14 mouse cellular contexts compared by ENCODE assay signal in genomic region chr1:40805351-40805750, GRCm38 (mm10). TPM values are rescaled to one million over a fixed set of nuclear protein-coding genes. Genes with fewer than 3 reads are reported as not detected.
DNase-seq lines count a peak whose midpoint lies in the region; ATAC-seq lines count a peak whose summit lies in the region.
"Had no signal": no experiment of that assay in that cellular context is flagged by ENCODE, and none has a peak within 500 bp of the region (broad histone marks: within the 10 kb centered on the region; RNA-seq: fewer than 3 reads in every experiment).

Gene Tmem182 (plus strand): TSS chr1:40805601.

- H3K4me2 ChIP-seq in heart, embryonic 16.5 days (ENCODE audit: low read depth, low read length) = peak within 1 kb of the TSS; percentile 55
- H3K4me2 ChIP-seq: embryonic facial prominence, embryonic 15.5 days; limb, embryonic 15.5 days had no signal

- no peaks in the 10 kb centered on the region for H3K9me3 ChIP-seq in heart, embryonic 16.5 days (replicated peaks; ENCODE audit: control insufficient read depth, low read length)
- H3K9me3 ChIP-seq: embryonic facial prominence, embryonic 15.5 days; limb, embryonic 15.5 days had no signal

- H3K27me3 ChIP-seq in heart, embryonic 16.5 days (ENCODE audit: control insufficient read depth, insufficient read depth, low read length) = no peaks in the 10 kb centered on the region
- H3K27me3 ChIP-seq: embryonic facial prominence, embryonic 15.5 days; limb, embryonic 15.5 days had no signal

- H3K9ac ChIP-seq in heart, embryonic 16.5 days (ENCODE audit: low read length) = peak within 1 kb of the TSS; percentile 67
- H3K9ac ChIP-seq: embryonic facial prominence, embryonic 15.5 days; limb, embryonic 15.5 days had no signal

- H3K4me3 ChIP-seq in heart, embryonic 16.5 days (ENCODE audit: low read length) = peak within 1 kb of the TSS; percentile 49
- H3K4me3 ChIP-seq: embryonic facial prominence, embryonic 15.5 days; limb, embryonic 15.5 days had no signal

- peaks cover 10% of the 10 kb centered on the region for H3K4me1 ChIP-seq in heart, embryonic 16.5 days (ENCODE audit: control insufficient read depth, insufficient read depth, low read length)
- H3K4me1 ChIP-seq: embryonic facial prominence, embryonic 15.5 days; limb, embryonic 15.5 days had no signal

- H3K36me3 ChIP-seq in heart, embryonic 16.5 days (ENCODE audit: control insufficient read depth, insufficient read depth) = no peaks in the 10 kb centered on the region
- H3K36me3 ChIP-seq: embryonic facial prominence, embryonic 15.5 days; limb, embryonic 15.5 days had no signal

- DNase-seq in cerebellum, postnatal 14 days = peak; percentile 9 to 13
- DNase-seq in cerebellum, adult 18-20 months = no peak
- DNase-seq in adrenal gland, postnatal 10 days = peak; percentile 60
- DNase-seq in gastrocnemius, postnatal 4 days (ENCODE audit: low spot score in 2 of 2) = peak in 1 of 2 experiments; percentile 62
- no peak for DNase-seq in left cerebral cortex, adult 9 months (ENCODE audit: low spot score in 2 of 2)
- no peak for DNase-seq in layer of hippocampus, adult 9-11 months
- no peak for DNase-seq in yolk sac, embryonic 10.5 days (ENCODE audit: low spot score)
- DNase-seq: cerebellum, adult 2 months; kidney, adult 18-20 months had no signal

- ATAC-seq in heart, embryonic 16.5 days (replicated peaks; ENCODE audit: extremely low read depth, insufficient read depth, low FRiP score) = peak; percentile 91

- WGBS in heart, embryonic 16.5 days = 32% methylated on average over 9 of the region's 9 CpGs

- peak within 1 kb of the TSS; percentile 96 for H3K27ac ChIP-seq in heart, embryonic 16.5 days (ENCODE audit: low read length)
- H3K27ac ChIP-seq: embryonic facial prominence, embryonic 15.5 days; limb, embryonic 15.5 days had no signal

RNA-seq across cellular contexts. Expression of gene Tmem182, which starts in this region (rescaled TPM):
- 10 to 100 TPM in 1 of 2 experiments, 1 to 10 TPM in 1; 7.2 to 25.0 TPM for total RNA-seq in adrenal gland, postnatal 10 days (2021)
- 100 to 1,000 TPM; 137 to 148 TPM for total RNA-seq in gastrocnemius, postnatal 4 days (2021)
- 49.7 and 58.2 TPM in 2 replicates for polyA plus RNA-seq in heart, embryonic 16.5 days (2015; fragmentation: Nextera tagmentation; extraction: Ambion mirVana)
- total RNA-seq: MEL had no signal
- polyA plus RNA-seq: small intestine, adult 2 months had no signal

Comparison
In these comparisons a context has a peak if more than half of its experiments do, and no peak if none do; other contexts are left out.
1. RNA of gene Tmem182 (total RNA-seq): 137 to 148 TPM in gastrocnemius, postnatal 4 days; 7.2 to 25.0 TPM in adrenal gland, postnatal 10 days; every median in the first group is over 4 times any median in the second.
2. DNase-seq: peak in cerebellum, postnatal 14 days (2 of 2) and adrenal gland, postnatal 10 days (single experiment); none in cerebellum, adult 18-20 months (0 of 2), left cerebral cortex, adult 9 months (0 of 2), layer of hippocampus, adult 9-11 months (single experiment) and yolk sac, embryonic 10.5 days (single experiment).